Comparison of ENCODE assay signal across 12 mouse cellular contexts in the genomic region with DNA sequence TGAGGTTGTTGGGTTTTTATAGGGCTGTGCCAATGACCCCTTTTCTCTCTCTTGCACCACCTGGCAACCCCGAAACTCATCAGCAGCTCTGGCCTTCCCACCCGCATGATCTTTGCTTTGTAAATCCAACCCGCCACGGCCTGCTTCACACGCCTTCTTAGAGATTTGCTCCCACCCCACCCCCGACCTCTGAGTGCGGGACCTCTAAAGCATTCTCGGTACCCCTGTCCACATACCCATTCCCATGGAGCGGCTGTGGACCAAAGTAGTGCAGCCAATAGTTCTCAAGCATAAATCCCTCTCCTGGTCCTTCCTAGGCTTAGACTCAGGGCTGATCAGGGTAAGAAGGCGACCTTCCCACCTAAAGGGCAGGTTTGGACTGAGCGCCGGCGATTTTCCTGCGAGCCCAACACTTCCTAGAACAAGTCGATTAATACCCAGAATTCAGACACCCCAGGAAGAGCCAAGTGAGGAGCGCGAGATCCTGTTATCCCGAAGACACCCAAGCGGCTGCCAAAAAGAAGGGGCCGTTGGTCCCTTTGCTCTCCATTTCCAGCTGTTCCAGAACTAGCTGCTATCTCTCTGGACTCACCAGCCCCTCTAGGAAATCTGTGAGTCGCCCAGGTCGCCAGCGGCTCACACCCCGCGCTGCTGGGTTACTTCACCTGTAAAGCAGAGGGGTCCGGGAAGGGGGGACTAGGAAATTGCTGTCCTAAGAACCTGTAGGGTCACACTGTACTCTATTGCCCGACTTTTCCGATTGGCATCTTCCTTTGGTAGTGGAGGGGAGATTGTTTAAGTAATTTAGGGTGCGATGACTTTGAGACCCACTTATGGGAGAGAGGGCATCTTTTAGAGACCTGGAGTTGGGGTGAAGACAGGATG. TPM values are rescaled to one million over a fixed set of nuclear protein-coding genes. Genes with fewer than 3 reads are reported as not detected.
DNase-seq lines count a peak whose midpoint lies in the region; ATAC-seq and TF ChIP-seq lines count a peak whose summit lies in the region.
"Had no signal": no experiment of that assay in that cellular context is flagged by ENCODE, and none has a peak within 500 bp of the region (broad histone marks: within the 10 kb centered on the region; RNA-seq: fewer than 3 reads in every experiment).

No protein-coding gene starts in this region.

- WGBS in cerebellum, adult 2 months = 37% methylated on average over 29 of the region's 29 CpGs
- WGBS in midbrain, embryonic 11.5 days = under 1% methylated on average over 29 of the region's 29 CpGs

- intact Hi-C loops in left cerebral cortex, postnatal 4 days (cut with DNase I) = loop anchor here (10.0 kb wide), 2 partner anchors 118 to 268 kb away; no protein-coding TSS in a partner anchor

- no peak overlapping the region for H3K27ac ChIP-seq in cerebellum, adult 2 months (ENCODE audit: insufficient read depth, low read length)
- no peak overlapping the region for H3K27ac ChIP-seq in midbrain, embryonic 11.5 days (ENCODE audit: low read depth, low read length)
- H3K27ac ChIP-seq: left cerebral cortex, adult 2 months had no signal

- peak overlapping the region; percentile 48 for H3K4me3 ChIP-seq in cerebellum, adult 2 months (replicated peaks; ENCODE audit: insufficient read depth, low read depth, low read length)
- peak overlapping the region; percentile 40 for H3K4me3 ChIP-seq in midbrain, embryonic 11.5 days (ENCODE audit: low read depth, low read length)
- H3K4me3 ChIP-seq: left cerebral cortex, adult 2 months had no signal

- no peaks in the 10 kb centered on the region for H3K36me3 ChIP-seq in midbrain, embryonic 11.5 days (ENCODE audit: control insufficient read depth, insufficient read depth, low read length)

- peak overlapping the region; percentile 32 for H3K4me2 ChIP-seq in midbrain, embryonic 11.5 days

- no peak for TF ChIP-seq POLR2A in cerebellum, adult 2 months (IDR thresholded peaks at IDR 0.05; ENCODE audit: borderline replicate concordance, insufficient read depth, low read length)

- H3K9me3 ChIP-seq in midbrain, embryonic 11.5 days (ENCODE audit: control insufficient read depth, low read length) = no peaks in the 10 kb centered on the region

- DNase-seq in cerebellum, adult 2 months = peak; percentile 30 to 51
- DNase-seq in retina, embryonic 14.5 days (ENCODE audit: low spot score) = peak; percentile 24
- DNase-seq in retina, postnatal 1 day = no peak
- peak; percentile 96 for DNase-seq in midbrain, embryonic 11.5 days (ENCODE audit: low spot score, missing footprints)
- no peak for DNase-seq in spleen, adult 12 weeks (ENCODE audit: low spot score)
- DNase-seq in layer of hippocampus, adult 18-20 months (ENCODE audit: low spot score in 2 of 2) = no peak
- DNase-seq in left cerebral cortex, postnatal 4 days = no peak
- DNase-seq: adrenal gland, postnatal 10 days; thymus, postnatal 4 days had no signal

- peak overlapping the region; percentile 64 for H3K9ac ChIP-seq in midbrain, embryonic 11.5 days (ENCODE audit: low read length)

- H3K4me1 ChIP-seq in cerebellum, adult 2 months (ENCODE audit: control insufficient read depth, insufficient read depth, low read length) = no peaks in the 10 kb centered on the region
- peaks cover 17% of the 10 kb centered on the region for H3K4me1 ChIP-seq in midbrain, embryonic 11.5 days (ENCODE audit: control insufficient read depth, insufficient read depth, low read length)

- no peak for ATAC-seq in cerebellum, adult (ENCODE audit: insufficient number of reproducible peaks, low FRiP score, low TSS enrichment)
- no peak for ATAC-seq in midbrain, embryonic 11.5 days (ENCODE audit: low FRiP score)

- no peaks in the 10 kb centered on the region; the same call in 1 of the 2 replicates for H3K27me3 ChIP-seq in cerebellum, adult 2 months (ENCODE audit: control insufficient read depth, insufficient read depth, low read length)
- peaks cover 92% of the 10 kb centered on the region for H3K27me3 ChIP-seq in midbrain, embryonic 11.5 days (ENCODE audit: control insufficient read depth, insufficient read depth, low read length)

- TF ChIP-seq CTCF in cerebellum, adult 2 months (IDR thresholded peaks at IDR 0.05; ENCODE audit: borderline replicate concordance, insufficient read depth, low read depth, low read length) = no peak

RNA-seq across cellular contexts. Expression of a gene that starts 1.9 kb away (rescaled TPM):
- polyA plus RNA-seq in cerebellum, adult 2 months (2012; rRNA removed) = 37.3 and 43.9 TPM in 2 replicates
- polyA plus RNA-seq in midbrain, embryonic 11.5 days (2014; fragmentation: Nextera tagmentation; extraction: Ambion mirVana) = 32.8 and 37.6 TPM in 2 replicates
- under 1 TPM; 0.27 to 0.28 TPM for total RNA-seq in layer of hippocampus, adult 18-20 months (2021)
- 1 to 10 TPM; 1.5 to 1.6 TPM for total RNA-seq in left cerebral cortex, postnatal 4 days (2021)
- total RNA-seq: heart, postnatal 36 days had no signal

RNA-seq across cellular contexts. Expression of a gene that starts 13.9 kb away (rescaled TPM):
- polyA plus RNA-seq in cerebellum, adult 2 months (2012; rRNA removed) = 14.0 and 14.1 TPM in 2 replicates
- polyA plus RNA-seq in midbrain, embryonic 11.5 days (2014; fragmentation: Nextera tagmentation; extraction: Ambion mirVana) = 54.8 and 63.8 TPM in 2 replicates
- 10 to 100 TPM; 21.5 to 21.6 TPM for total RNA-seq in layer of hippocampus, adult 18-20 months (2021)
- 10 to 100 TPM; 28.1 to 29.7 TPM for total RNA-seq in left cerebral cortex, postnatal 4 days (2021)

Comparison
In these comparisons a context has a peak if more than half of its experiments do, and no peak if none do; other contexts are left out.
1. DNase-seq: peak in cerebellum, adult 2 months (2 of 2), retina, embryonic 14.5 days (single experiment) and midbrain, embryonic 11.5 days (single experiment); none in retina, postnatal 1 day (single experiment), spleen, adult 12 weeks (single experiment), layer of hippocampus, adult 18-20 months (0 of 2) and left cerebral cortex, postnatal 4 days (single experiment).